Mouse (Mus musculus) CH12.LX (cell line): Measurements from ENCODE around the gene Tex22.

ENCODE experiments used
- CHD1 ChIP-seq: IDR thresholded peaks from 2 replicates; pipeline ENCODE4 v1.6.1; 2012; ENCODE audit warnings: low read depth, low read length, improper control_type of control experiment, inconsistent platforms
- CHD2 ChIP-seq: IDR thresholded peaks from 2 replicates; pipeline ENCODE4 v1.6.1; 2011; ENCODE audit warnings: low read length, improper control_type of control experiment
- CTCF ChIP-seq, 2 experiments: IDR thresholded peaks in 1 of 2; conservative IDR thresholded peaks in 1 of 2; 2 replicates each; pipeline ENCODE4 v1.5.1; 2011 to 2012; ENCODE audit warnings: low read depth in 2 of 2, low read length in 2 of 2, improper control_type of control experiment in 1 of 2, inconsistent platforms in 1 of 2, mild to moderate bottlenecking in 1 of 2, moderate library complexity in 1 of 2
- ELF1 ChIP-seq: IDR thresholded peaks from 2 replicates; pipeline ENCODE4 v1.6.1; 2014; ENCODE audit warnings: low read depth, mild to moderate bottlenecking, inconsistent platforms, low read length, improper control_type of control experiment
- EP300 ChIP-seq: IDR thresholded peaks from 2 replicates; pipeline ENCODE4 v1.6.1; 2011; ENCODE audit warnings: low read length, improper control_type of control experiment
- MXI1 ChIP-seq: IDR thresholded peaks from 2 replicates; pipeline ENCODE4 v1.6.1; 2011; ENCODE audit warnings: mild to moderate bottlenecking, low read depth, low read length, improper control_type of control experiment
- NELFE ChIP-seq: IDR thresholded peaks from 2 replicates; pipeline ENCODE4 v1.6.1; 2011; ENCODE audit warnings: low read depth, low read length, improper control_type of control experiment
- POLR2A ChIP-seq: IDR thresholded peaks from 2 replicates; pipeline ENCODE4 v1.6.1; 2011; ENCODE audit warnings: low read depth, mild to moderate bottlenecking, improper control_type of control experiment, low read length
- POLR2AphosphoS2 ChIP-seq: IDR thresholded peaks from 2 replicates; pipeline ENCODE4 v1.6.1; 2011; ENCODE audit warnings: low read depth, low read length, improper control_type of control experiment
- SIN3A ChIP-seq: IDR thresholded peaks from 2 replicates; pipeline ENCODE4 v1.6.1; 2012; ENCODE audit warnings: low read length, improper control_type of control experiment, inconsistent platforms
- USF1 ChIP-seq: IDR thresholded peaks from 2 replicates; pipeline ENCODE4 v1.6.1; 2014; ENCODE audit warnings: low read depth, mild to moderate bottlenecking, inconsistent platforms, low read length, improper control_type of control experiment
- ZMIZ1 ChIP-seq: IDR thresholded peaks from 2 replicates; pipeline ENCODE4 v1.6.1; 2012; ENCODE audit warnings: low read depth, mild to moderate bottlenecking, inconsistent platforms, low read length, improper control_type of control experiment
- ZNF384 ChIP-seq: IDR thresholded peaks from 2 replicates; pipeline ENCODE4 v1.6.1; 2012; ENCODE audit warnings: low read depth, low read length, improper control_type of control experiment, inconsistent platforms

- TF ChIP-seq NELFE (peak; percentile 68), POLR2A (peak; percentile 89), CHD1 (0 out of 2 replicates have a peak, but pooled peaks have one; percentile 45), CTCF (conservative IDR thresholded peaks at IDR 0.05 in 1 of 2, IDR thresholded peaks at IDR 0.05 in 1 of 2; ENCODE audit: low read depth in 2 of 2, low read length in 2 of 2) (no peak), EP300 (no peak), USF1 (no peak), ZMIZ1 (peak; percentile 72), CHD2 (no peak), SIN3A (peak; percentile 73), ELF1 (peak; percentile 81), POLR2AphosphoS2 (no peak), MXI1 (peak; percentile 83), ZNF384 (no peak)
These were observed at the start of gene Tex22 for GRCm38 (mm10) chr12:113074329-113075062.
